Mouse (Mus musculus) MEL (cell line): ENCODE measurements around the gene Nxph2. TPM values are rescaled to one million over a fixed set of nuclear protein-coding genes. Genes with fewer than 3 reads are reported as not detected.

ENCODE experiments used
- polyA plus RNA-seq, 2 experiments: library from polyadenylated mRNA; stranded (reverse) in 1 of 2; unstranded in 1 of 2; fragments of >175 nt in 1 of 2; fragments of >200 nt in 1 of 2; gene quantifications; 2 replicates each; pipeline versions ENCODE4 v1.2.1 to v1.2.4; 2012; ENCODE audit warnings: low replicate concordance in 2 of 2, low read depth in 1 of 2; ENCODE audit not compliant: insufficient read length in 2 of 2, insufficient read depth in 1 of 2, missing spikeins in 1 of 2
- total RNA-seq: library from RNA; depleted of rRNA; stranded (reverse); fragments of 300-350 nt; gene quantifications from 2 replicates; pipeline ENCODE4 v1.2.3, GENCODE M21; 2012; rRNA removed

Nxph2 gene
- total and polyA plus RNA-seq, 3 experiments = not detected

Other genes with a start within 250 kb of the Nxph2 start
- 8.2 and 9.5 TPM in 2 replicates for gene Mastl, start 165.2 kb upstream of the Nxph2 start, total RNA-seq
- 1 to 10 TPM in 1 of 2 experiments, not detected in 1; 8.0 TPM for gene Mastl, start 165.2 kb upstream of the Nxph2 start, polyA plus RNA-seq
- gene Yme1l1, start 164.9 kb upstream of the Nxph2 start, total RNA-seq = 68.2 and 70.6 TPM in 2 replicates
- gene Yme1l1, start 164.9 kb upstream of the Nxph2 start, polyA plus RNA-seq = 100 to 1,000 TPM in 1 of 2 experiments, 10 to 100 TPM in 1; 72.9 to 103 TPM
- not detected in 2 replicates for gene 4931423N10Rik, start 113.8 kb upstream of the Nxph2 start, total RNA-seq
- gene 4931423N10Rik, start 113.8 kb upstream of the Nxph2 start, polyA plus RNA-seq = not detected